Mouse (Mus musculus): ENCODE measurements at regions not wholly inside any gene's neighbourhood (a gene's known extent, or its start where the extent isn't known, plus 50 kb on each side); places are given as distances from the start of the nearest gene placed in this dataset.

DNA sequence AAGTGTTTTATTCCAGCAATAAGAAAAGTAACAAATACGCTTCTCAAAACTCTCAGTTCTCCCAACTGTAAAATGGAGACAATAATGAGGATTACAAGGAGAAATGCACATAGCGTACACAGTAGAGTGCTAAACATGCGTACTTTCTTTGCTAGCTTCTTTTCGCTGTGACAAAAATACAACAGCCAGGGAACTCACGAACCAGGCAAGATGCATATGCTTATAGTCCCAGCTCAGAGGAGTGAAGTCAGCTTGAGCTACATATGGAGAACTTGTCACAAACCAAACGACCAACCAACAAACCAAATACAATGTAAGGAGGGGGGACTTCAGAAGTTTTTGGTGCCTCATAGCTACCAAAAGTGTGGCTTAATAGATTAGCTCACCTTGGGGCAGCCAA, 313.3 kb downstream of the Cog6 start:
- no peak for DNase-seq (ENCODE audit: low spot score in 2 of 2)

DNA sequence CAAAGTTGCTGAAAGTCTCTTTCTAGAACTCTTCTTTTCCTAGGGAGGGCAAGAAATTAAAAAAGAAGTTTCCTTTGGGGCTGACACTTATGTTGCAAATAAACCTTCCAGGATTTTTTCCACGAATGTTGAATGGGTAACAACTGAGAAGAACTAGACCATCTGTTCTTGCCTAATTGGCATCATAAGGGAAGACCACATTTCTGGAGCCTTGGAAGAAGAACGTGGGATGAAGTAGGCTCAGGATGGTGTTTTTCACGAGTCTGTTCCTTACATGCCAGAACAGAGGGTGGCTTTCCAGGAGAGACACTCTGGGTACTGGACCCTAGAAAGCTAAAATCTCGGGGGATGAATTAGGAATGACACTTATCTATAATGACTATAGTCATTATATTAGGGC, 314.1 kb downstream of the Cog6 start:
- no peak for DNase-seq (ENCODE audit: low spot score in 2 of 2)

DNA sequence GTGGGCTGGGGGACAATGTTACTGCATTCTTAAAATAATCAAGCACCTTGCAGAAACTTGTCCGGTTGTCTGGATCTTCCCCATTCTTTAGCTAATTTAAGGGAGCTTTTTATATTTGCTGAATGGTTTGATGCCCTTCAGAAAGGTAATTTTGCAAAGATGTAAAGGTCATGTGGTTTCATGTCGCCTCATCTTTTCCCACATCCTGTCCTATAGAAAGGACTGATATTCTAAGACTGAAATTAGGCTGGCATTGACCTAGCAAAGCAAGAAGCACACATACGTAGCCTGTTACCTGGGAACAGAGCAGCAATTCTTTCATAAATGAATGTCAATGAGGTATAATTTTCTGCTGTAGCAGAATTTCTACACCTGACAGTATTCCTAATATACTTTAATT, 315.4 kb downstream of the Cog6 start:
- no peak for DNase-seq (ENCODE audit: low spot score in 2 of 2)

DNA sequence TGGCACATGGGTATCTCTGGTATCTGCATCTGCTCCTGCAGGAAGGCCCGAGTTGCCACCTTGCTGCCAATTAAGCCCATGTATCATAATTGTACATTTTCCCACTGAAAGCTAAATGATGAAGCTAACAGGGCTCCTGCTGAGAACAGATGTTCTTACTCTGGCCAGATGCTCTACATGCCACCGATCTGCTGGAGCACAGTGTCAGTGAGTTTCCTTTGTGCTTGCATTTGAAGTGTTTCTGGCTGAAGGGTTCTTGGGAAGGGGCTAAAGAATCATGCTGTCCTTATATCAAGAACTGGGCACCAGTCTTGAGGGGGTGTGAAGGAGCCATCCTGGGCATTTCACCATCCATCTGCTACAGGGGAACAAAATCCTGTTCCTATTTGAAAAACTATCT, 323.2 kb downstream of the Cog6 start:
- DNase-seq (ENCODE audit: low spot score in 2 of 2) = no peak

DNA sequence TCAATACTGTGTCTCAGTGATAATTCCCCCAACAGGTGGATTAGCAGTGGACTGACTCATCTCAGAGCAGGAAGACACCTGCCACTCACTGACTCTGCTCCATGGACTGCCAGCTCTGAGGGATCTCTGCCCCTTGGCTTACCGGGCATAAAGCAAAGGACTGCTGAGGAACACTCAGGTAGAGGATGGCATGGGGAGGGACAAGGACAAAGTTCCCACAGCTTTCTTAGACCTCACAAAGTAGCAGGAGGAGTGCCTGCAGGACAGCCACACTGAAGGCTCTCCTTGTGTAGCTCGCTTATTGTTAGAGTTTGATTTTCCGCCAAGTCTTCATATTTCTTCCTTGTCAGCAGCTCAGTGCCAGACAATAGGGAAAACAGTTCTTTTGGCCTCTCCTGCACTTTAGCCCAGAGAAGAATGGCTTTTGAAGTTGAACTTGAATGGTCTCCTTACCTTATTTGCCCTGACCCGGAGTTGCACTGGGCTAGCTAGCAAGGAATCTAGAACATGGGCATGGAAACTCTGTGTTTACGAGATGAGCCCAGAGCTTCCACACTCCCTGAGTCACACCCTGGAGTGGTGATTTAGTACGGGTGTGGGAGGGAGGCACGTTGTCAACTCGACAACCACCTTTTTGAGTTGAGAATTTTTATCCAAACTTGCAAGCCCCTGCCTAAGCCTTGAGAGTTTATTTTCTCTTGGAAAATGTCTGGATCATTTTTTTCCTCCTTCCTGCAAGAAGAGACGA, 331.4 kb downstream of the Cog6 start:
- no peak for DNase-seq (ENCODE audit: low spot score in 2 of 2)

DNA sequence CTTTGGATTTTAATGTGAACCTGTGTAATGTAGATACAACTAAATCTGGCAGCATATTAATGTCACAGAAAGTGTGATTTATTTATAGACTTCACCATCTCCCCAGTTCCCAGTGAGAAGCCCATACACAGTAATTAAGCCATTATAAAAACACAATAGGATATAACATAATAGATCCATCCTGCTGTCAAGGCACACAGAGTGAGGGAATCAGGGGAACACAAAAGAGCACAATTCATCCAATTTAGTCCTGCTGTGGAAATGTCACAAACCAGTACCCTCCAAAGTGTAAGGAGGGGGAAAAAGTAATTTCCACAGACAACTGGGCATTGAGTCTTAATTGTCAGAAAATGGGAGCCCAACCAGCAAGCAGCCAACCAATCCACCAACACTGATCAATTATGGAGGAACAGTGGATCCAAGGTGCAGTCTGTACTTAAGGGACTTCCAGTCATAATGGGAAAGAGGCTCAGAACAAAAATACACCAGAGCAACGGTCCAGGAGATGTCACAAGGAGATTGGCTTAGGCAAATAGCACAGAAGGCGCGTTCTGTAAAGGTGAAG, 336.1 kb downstream of the Cog6 start:
- no peak for DNase-seq (ENCODE audit: low spot score in 2 of 2)

DNA sequence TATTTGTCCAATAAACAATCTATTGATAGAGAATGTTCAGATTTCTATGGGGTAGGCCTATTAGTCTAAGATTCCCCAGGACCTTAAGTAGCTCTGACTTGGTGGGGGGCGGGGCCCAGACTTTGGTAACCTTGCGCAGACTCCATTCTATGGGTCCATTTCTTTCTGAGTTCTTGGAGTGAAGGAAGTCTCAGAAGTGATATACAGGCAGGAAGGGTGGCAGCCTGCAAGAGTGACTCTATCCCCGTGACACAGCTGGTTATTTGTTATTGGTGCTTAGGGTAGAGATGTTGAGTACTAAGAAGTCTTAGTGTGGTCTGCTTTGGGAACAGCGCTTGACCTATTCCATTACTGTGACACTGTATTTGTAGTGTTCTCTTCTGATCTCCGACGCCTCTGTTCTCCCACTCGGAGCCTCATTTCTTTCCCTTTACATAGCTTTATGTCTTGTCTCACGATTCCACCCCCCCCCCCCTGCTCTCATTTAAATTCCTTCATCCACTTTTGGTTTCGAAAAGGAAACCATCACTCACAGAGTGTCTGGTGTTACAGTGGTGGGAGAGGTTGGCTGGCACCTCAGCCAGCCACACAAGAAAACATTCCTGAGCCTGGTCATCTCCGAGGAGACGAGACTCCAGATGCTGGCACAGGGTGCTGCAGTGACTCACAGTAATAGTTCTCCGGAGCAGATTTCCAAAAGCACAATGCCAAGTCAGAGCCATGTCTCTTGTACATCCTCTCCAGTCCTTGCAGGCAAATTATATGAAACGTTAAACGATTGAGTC, 340.0 kb downstream of the Cog6 start:
- no peak for DNase-seq (ENCODE audit: low spot score in 2 of 2)

DNA sequence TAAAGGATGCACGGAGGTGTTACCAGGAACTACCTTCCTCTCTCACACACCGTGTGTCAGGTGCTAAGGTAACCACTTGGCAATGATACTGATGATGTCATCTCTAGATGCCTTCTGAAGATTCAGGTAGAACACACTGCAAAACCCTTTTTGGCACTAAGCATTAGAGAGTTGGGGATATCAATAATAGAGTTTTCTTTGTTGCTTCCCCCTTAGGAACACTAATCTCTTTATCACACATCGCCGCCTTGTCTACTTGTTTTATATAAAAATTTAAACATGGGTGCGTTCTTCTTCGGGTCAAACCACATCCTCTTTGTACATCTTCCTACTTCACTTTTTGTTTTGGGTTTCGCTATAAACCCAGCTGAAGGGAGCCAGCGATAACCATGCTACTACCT, 346.4 kb downstream of the Cog6 start:
- DNase-seq (ENCODE audit: low spot score in 2 of 2) = no peak

DNA sequence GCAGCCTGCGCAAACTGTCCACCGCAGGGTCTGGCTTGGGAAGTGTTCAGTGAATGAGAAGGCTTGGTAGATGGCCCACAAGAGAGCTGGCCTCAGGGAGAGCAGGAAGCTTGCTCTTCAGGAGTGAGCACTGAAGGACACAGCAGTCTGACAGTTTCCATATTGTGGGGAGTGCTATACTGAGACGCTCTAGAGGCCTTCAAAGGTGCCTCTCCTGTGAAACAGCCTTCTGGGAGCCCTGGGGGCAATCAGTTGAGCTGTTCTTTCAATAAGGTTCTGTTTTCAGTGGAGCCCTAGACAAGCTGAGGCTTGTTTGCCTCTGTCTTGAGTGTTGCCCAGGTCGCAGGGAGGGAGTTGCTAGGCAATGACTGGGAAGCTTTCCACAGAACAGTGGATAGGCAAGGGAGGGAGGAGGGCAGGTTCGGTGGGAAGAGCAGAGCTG, 353.9 kb downstream of the Cog6 start:
- no peak for DNase-seq (ENCODE audit: low spot score in 2 of 2)

DNA sequence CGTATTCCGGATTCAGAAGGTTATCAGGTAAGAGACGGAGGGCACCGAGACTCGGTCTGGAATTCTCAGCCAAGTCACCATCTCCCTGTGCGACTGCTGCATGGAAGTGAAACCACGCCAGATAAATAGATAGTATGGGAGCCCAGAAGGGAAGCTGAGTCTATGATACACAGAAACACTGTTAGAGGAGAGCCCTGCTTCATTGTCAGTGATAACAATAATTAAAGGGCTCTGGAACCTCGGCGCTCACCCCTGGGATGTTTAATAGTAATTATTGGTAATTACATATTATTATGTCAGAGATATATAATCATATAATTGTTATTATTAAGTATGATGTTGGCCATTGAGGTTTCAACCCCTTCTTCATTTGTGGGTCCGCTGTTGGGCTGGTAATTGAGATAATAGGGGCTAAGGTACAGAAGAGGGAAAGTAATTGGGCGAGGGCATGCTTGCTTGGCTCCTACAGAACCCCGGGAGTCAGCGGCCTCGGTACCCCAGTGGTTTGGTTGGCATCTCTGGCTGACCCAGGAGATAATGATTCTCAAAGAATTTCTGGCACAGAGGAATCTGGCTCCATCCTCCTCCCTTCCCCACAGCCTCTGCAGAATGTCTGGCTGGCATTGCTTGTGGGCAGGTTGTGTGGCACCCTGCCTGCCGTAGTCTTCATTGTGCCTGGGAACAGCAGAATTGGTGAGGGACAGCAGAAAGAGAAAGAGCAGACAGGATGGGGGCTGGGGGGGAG, 354.7 kb downstream of the Cog6 start:
- DNase-seq (ENCODE audit: low spot score in 2 of 2) = no peak

DNA sequence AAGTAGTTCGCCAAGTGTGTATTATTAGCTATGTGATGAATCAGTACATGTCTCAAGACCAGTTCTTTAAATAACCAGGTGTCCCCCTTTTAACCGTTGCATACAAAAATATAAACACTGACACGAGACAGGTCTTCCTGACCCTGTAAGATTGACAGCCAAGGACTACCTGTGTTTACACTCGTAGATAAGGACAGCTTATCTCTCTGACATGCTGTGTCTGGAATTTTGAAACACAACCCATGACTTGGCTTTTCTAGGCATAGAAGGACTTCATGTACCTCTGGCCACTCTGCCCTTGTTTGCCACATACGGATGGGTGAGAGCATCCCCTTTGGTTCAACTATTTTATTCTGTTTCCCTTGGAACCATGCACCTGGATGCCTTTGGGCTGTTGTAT, 364.0 kb downstream of the Cog6 start:
- DNase-seq (ENCODE audit: low spot score in 2 of 2) = no peak

DNA sequence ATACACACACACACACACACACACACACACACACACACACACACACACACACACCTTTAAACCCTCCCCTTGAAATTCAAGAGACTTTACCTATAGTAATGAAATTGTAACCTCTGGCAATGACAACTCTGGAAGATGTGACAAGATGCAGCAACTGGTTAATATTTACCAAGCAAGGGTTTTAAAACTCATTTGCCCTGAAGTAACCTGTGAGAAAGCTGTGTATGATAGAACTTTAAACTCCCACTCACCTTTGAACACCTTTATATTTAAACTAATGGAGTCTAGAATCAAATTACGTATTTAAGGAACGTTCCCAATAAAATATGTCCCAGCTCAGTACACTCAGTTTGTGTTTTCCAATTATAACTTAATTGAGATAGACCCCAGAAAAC, 364.6 kb downstream of the Cog6 start:
- no peak for DNase-seq (ENCODE audit: low spot score in 2 of 2)

DNA sequence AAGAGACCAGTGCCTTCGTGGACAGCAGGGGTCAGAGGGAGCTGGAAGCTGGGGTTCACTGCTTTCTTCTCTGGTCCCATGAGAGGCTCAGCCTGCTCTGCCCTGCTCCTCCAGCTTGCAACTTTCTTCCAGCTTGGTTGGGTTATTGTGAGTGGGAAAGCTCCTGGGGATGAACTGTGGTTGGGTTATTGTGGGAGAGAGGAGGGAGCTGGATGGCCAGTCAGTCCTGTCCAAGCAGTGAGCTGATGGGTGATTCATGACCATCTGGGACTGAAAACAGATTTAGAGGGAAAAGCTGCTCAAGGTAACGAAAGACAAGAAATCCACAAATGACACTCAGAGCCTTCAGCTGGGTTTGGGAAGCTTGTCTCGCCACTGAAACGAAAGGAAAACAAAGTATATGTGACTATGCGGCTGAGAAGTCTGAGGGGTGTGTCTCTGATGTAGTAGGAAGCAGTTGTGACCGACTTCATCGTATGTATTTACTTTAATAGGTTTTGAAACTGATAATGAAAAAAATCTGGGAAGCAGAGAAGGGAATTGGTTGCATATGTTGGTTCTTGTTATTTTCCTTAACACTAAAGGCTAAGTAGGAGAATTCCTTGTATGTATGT, 365.1 kb downstream of the Cog6 start:
- DNase-seq (ENCODE audit: low spot score in 2 of 2) = no peak

DNA sequence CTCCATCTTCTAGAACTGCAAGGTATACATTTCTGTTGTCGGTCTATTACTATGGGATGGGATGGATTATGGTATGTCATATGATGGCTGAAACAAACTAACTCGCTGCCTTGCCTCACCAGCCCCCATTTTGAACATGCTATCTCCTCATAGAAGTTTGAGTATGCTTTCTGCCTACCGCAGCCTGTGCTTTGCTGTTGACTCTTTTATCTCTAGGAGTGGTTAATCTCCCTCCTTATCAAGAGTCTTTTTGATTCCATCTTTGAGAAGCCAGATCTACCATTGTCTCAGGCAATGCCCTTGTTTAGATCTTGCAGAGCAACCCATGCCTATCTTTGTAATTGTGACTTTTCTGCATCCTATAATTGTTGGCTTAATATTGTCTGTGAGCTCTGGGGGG, 367.0 kb downstream of the Cog6 start:
- no peak for DNase-seq (ENCODE audit: low spot score in 2 of 2)

DNA sequence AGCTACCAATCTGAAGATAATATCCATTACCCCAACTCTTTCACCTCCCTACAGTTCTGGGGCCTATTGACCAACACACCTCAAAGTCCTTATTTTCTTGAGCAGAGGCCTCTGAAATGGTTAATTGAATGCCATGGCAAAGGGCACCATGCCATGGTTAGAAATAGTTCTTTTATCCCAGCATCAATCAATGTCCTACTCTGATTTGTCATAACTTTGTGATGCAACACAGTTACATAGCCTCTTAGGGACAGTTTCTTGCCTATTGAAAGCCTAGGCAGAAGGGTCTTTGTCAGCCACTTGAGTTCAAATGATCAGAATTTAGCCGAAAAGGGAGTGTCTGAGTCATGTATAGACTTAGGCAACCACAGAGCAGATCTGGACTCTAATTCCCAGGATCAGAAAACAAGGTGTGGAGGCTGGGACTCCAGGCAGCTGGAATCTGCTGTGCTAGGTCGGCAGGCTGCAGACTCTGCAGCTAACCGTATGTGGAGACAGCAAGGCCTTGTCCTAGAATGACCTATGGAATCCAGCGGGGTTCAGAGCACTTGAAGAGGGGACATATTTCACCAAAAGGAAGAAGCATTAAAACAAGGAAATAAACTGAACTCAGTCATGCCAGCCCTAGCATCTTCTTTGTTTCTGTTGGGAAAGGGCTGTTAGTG, 368.1 kb downstream of the Cog6 start:
- DNase-seq (ENCODE audit: low spot score in 2 of 2) = no peak

DNA sequence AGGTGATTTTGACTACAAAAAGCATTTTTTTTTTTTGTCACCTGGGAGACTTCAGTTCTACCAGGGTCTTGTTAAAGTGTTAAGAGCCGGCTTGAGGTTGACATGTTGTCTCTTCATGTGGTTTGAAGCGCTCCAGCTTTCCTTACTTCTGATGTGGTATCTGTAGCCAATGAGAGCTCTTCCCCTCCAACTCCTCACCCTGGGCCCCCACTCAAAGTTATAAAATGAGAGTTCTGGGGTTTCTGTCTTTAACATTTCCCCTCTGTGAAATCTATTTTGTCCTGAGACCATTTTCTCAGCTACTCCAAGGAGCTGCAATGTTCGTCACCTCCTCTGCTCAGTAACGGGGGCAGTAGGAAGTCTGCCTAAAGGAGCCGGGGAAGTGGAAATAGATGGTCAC, 369.1 kb downstream of the Cog6 start:
- no peak for DNase-seq (ENCODE audit: low spot score in 2 of 2)

DNA sequence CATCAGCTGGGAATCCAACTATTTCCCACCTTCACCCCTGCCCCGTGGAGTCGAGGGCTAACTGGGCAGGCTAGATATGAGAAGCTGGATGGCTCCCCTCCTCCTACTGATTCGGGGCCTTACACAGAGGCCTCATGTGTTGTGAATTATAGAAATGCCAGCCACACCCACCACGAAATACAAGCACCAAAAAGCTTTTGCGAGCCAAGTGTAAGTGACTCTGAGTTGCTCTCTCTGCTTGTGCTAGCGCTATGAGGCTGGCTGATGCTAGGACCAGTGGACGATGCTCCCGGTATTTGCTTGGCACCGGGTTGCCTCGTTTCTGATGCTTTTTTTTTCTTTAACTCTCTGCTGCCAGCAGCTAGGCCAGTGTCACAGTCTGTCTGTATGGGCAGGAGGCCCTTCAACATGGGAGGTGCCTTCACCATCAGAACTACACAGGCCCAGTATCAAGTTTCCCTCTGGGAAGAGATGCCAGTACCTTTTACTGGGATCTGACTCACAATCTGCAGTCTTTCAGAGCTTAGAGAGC, 369.8 kb downstream of the Cog6 start:
- no peak for DNase-seq (ENCODE audit: low spot score in 2 of 2)

DNA sequence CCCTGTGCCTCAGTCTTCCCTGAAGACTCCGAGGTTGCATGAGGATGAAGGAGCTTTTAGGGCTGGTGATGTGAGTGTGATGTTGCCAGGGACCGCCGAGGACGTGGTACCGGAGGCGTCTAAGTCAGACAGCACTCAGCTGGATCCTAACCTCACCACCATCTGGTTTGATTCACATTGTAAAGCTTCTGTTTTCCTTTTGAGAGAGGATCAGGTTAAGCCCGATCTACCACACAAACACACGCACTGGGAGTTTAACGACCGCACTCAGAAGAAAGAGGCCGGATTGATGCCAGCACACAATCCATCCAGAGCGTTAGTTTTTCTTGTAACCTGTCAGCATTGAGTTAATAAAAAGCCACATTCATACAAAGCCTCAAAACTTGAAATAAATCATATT, 371.9 kb downstream of the Cog6 start:
- DNase-seq (ENCODE audit: low spot score in 2 of 2) = no peak

DNA sequence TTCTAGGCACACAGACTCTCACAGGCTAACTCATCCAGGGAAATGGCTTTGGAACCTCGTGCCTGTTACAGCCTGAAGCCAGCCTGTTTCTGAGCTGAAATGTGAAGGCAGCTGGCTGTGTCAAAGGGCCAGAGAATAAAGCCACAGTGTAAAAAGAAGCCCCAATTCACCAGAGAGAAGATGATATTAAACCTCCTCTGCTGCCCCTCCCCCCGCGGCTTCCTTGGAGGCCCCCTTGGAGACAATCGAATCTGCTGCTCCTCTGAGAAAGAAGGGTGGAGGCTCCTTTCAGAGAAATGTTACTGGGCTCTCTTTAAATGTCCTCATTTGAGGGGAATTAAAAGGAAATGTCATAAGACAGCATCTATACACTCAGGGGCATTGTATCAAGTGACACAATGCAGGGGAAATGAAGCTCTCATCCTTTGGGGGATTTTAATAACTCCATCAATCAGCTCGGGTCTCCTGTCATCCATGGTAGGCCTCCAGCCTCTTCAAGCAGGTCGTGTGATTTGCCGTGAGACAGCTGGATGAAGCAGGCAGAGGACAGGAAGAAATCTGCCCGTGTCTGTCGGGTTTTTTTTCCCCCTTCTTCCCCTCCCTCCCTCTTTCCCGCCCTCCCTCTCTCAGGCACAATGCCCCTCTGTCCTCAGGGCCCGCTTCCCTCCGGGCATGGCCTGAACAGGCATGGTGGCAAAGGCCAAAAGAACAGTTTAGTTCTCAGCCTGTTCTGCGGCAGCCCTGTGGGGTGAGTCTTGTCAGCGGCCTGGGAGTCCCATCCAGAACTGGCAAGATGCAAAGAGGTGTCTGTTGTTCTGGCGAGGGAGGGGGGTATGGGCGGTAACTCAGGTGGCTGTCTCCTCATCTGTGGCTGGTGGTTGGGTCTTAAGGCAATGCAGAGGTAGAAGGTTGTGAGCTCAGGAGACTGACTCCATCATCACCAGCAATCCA, 372.6 kb downstream of the Cog6 start:
- DNase-seq (ENCODE audit: low spot score in 2 of 2) = no peak

DNA sequence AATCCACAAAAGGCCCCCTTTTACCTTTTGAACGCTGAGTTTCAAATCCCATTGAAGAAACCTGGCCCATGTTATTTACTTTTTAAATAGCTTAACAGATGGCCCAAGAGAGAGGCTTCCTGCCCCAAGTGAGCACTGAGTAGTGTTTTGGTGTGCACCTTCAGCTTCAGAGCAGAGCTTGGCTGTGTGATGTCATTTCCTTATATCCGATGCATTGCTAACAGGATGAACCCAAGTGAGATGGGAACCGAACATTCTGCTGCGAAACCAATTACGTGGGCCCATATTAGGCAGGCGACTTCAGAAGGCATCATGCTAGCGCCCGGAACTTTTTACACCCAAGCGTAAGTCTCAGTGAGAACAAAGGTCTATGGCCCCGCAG, 373.2 kb downstream of the Cog6 start:
- DNase-seq (ENCODE audit: low spot score in 2 of 2) = no peak

Measured in frontal cortex, postnatal 14 days (tissue).